Mouse (Mus musculus): ENCODE results near the gene Arrdc2.

- TF ChIP-seq CTCF (IDR thresholded peaks at IDR 0.05; ENCODE audit: low read depth, low read length) (no peak), POLR2A (IDR thresholded peaks at IDR 0.05; ENCODE audit: extremely low read depth, insufficient read depth, low read length) (no peak)
Measured at GRCm38 (mm10) chr8:70843941-70844340, 4.4 kb upstream of the Arrdc2 start.

All from liver, adult 2 months (tissue).